Comparison of ENCODE assay signal across 24 mouse cellular contexts in the genomic region with DNA sequence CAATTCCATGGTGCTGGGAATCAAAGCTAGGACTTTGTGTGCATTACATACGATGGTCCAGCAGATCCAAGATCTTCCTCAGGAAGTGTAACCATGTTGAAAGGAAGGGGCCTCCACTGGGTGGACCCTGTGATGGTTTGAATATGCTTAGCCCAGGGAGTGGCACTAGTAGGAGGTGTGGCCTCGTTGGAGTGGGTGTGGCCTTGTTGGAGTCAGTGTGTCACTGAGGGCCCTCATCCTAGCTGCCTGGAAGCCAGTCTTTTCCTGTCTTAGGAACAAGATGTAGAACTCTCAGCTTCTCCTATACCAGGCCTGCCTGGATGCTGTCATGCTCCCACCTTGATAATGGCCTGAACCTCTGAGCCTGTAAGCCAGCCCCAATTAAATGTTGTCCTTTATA. TPM values are rescaled to one million over a fixed set of nuclear protein-coding genes. Genes with fewer than 3 reads are reported as not detected.
DNase-seq lines count a peak whose midpoint lies in the region.
"Had no signal": no experiment of that assay in that cellular context is flagged by ENCODE, and none has a peak within 500 bp of the region (broad histone marks: within the 10 kb centered on the region; RNA-seq: fewer than 3 reads in every experiment).

No protein-coding gene starts in this region.

- H3K9me3 ChIP-seq in hindbrain, embryonic 10.5 days, result no peaks in the 10 kb centered on the region
- H3K9me3 ChIP-seq: G1E had no signal

- DNase-seq in ES-CJ7 (ENCODE audit: low read depth, low spot score), result peak; percentile 91
- peak; percentile 84 for DNase-seq in R1 (ENCODE audit: low read depth, low spot score)
- peak; percentile 83 for DNase-seq in ZHBTc4 (ENCODE audit: low read depth, low spot score)
- peak; percentile 3 for DNase-seq in c-Kit-positive CD71-positive TER-119-positive erythroid progenitor cells, embryonic 14.5 days (ENCODE audit: low spot score)
- no peak for DNase-seq in kidney, adult 18-20 months
- DNase-seq in urinary bladder, postnatal 36 days (ENCODE audit: low spot score in 2 of 2), result no peak
- DNase-seq in hindbrain, embryonic 10.5 days (ENCODE audit: low spot score), result no peak
- DNase-seq in layer of hippocampus, adult 8-10 months (ENCODE audit: low spot score in 2 of 2), result no peak
- DNase-seq: adrenal gland, adult 2 months; adrenal gland, adult 8-10 months; adrenal gland, postnatal 10 days; adrenal gland, postnatal 14 days; adrenal gland, postnatal 25 days; adrenal gland, postnatal 36 days; B cell, adult 2 months; cerebellum, adult 11 months; cerebellum, adult 11-12 months; cerebellum, adult 18-20 months; cerebellum, adult 2 months; cerebellum, adult 8-10 months; cerebellum, adult 9-10 months had no signal

- WGBS in hindbrain, embryonic 10.5 days, result 82% methylated on average over 2 of the region's 2 CpGs

- no peak overlapping the region for H3K27ac ChIP-seq in hindbrain, embryonic 10.5 days

- no peaks in the 10 kb centered on the region for H3K36me3 ChIP-seq in hindbrain, embryonic 10.5 days
- H3K36me3 ChIP-seq: G1E had no signal

- no peaks in the 10 kb centered on the region for H3K27me3 ChIP-seq in hindbrain, embryonic 10.5 days (ENCODE audit: insufficient read depth, poor library complexity, severe bottlenecking)
- H3K27me3 ChIP-seq: CH12.LX, Patski had no signal

- no peak overlapping the region for H3K4me3 ChIP-seq in hindbrain, embryonic 10.5 days

- no peaks in the 10 kb centered on the region for H3K4me1 ChIP-seq in hindbrain, embryonic 10.5 days (replicated peaks)

RNA-seq across cellular contexts. Expression of gene Zfp281, which starts 27.9 kb away (rescaled TPM):
- polyA plus RNA-seq in hindbrain, embryonic 10.5 days (2016; fragmentation: Nextera tagmentation; extraction: Ambion mirVana), result 22.9 and 27.7 TPM in 2 replicates
- 10 to 100 TPM; 34.4 to 37.8 (median 34.9) TPM for total RNA-seq in layer of hippocampus, adult 8-10 months (2022)

Comparison
In these comparisons a context has a peak if more than half of its experiments do, and no peak if none do; other contexts are left out.
1. DNase-seq: peak in ES-CJ7 (single experiment), R1 (single experiment), ZHBTc4 (single experiment) and c-Kit-positive CD71-positive TER-119-positive erythroid progenitor cells, embryonic 14.5 days (single experiment); none in kidney, adult 18-20 months (single experiment), urinary bladder, postnatal 36 days (0 of 2), hindbrain, embryonic 10.5 days (single experiment) and layer of hippocampus, adult 8-10 months (0 of 2).